Mouse (Mus musculus) megakaryocyte, embryonic 14.5 days (primary cell): ENCODE results near the gene Akap13.

Experiments used
- FLI1 ChIP-seq: IDR thresholded peaks from 2 replicates; pipeline ENCODE4 v1.6.1; 2012; ENCODE audit warnings: low read length, inconsistent platforms, mixed read lengths
- GATA1 ChIP-seq: IDR thresholded peaks from 3 replicates; pipeline ENCODE4 v1.6.1; 2012; ENCODE audit warnings: mixed read lengths, low read length, inconsistent platforms, borderline replicate concordance

DNA sequence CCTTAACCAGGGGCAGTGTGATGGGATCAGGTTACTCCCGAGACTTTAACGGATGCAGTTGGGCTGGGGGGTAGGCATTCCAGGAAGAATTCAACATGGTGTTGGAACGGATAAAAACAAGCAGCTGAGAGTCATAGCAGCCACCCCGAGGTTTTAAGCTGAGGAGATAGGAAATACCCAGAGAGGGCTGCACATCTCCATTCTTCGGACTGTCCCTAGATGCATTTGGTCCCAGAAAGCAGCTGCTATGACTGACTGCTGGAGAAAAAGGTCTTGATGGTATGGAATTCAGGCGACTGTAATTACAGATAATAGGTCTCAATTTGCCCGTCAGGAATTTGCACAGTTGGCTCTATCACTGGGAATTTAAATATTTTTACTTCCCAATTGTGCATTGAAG, 31.2 kb upstream of the Akap13 start:
- TF ChIP-seq GATA1 (no peak), FLI1 (no peak)
